Mouse (Mus musculus) liver, embryonic 16.5 days (tissue): ENCODE measurements around the gene Psmd12. TPM values are rescaled to one million over a fixed set of nuclear protein-coding genes. Genes with fewer than 3 reads are reported as not detected.
"Not testable (repeated sequence)": the region's sequence is repeated elsewhere in the genome, so short reads cannot be mapped to it uniquely, and the experiment has no call there.

ENCODE experiments used
- ATAC-seq: fragments of 200-750 bp; cut with Nextera tagmentation; 2 replicates; pipeline ENCODE4 v1.8.0; 2017; ENCODE audit warnings: low read depth, mild to moderate bottlenecking, moderate number of reproducible peaks, moderate library complexity
- H3K27ac ChIP-seq: fragments of 300-500 bp; sonication (generic); 2 replicates; pipeline ENCODE4 v1.5.1; 2014; ENCODE audit warnings: mild to moderate bottlenecking, low read length
- H3K27me3 ChIP-seq: fragments of 300-500 bp; sonication (generic); 2 replicates; pipeline ENCODE4 v1.6.1; 2014; ENCODE audit warnings: low read depth, low read length, mixed read lengths; ENCODE audit not compliant: control insufficient read depth, insufficient read depth
- H3K36me3 ChIP-seq: fragments of 300-500 bp; sonication (generic); 2 replicates; pipeline ENCODE4 v1.6.1; 2014; ENCODE audit warnings: mild to moderate bottlenecking; ENCODE audit not compliant: control insufficient read depth, insufficient read depth
- H3K4me1 ChIP-seq: fragments of 300-500 bp; sonication (generic); 2 replicates; pipeline ENCODE4 v1.6.1; 2014; ENCODE audit warnings: low read depth, low read length, mixed read lengths; ENCODE audit not compliant: control insufficient read depth
- H3K4me2 ChIP-seq: fragments of 300-500 bp; sonication (generic); 2 replicates; pipeline ENCODE4 v1.6.1; 2014; ENCODE audit warnings: low read depth, low read length, mixed read lengths
- H3K4me3 ChIP-seq: fragments of 300-500 bp; sonication (generic); 2 replicates; pipeline ENCODE4 v1.5.1; 2014; ENCODE audit warnings: low read depth, mild to moderate bottlenecking, low read length
- H3K9ac ChIP-seq: fragments of 300-500 bp; sonication (generic); 2 replicates; pipeline ENCODE4 v1.6.1; 2014; ENCODE audit warnings: low read depth, low read length
- H3K9me3 ChIP-seq: fragments of 300-500 bp; sonication (generic); replicated peaks from 2 replicates; pipeline ENCODE4 v1.6.1; 2016; ENCODE audit warnings: low read length; ENCODE audit not compliant: control insufficient read depth
- WGBS: fragments of 180-500 bp; shearing (Covaris S2); extraction: QIAGEN DNeasy Blood & Tissue Kit; methylation state at CpG from one replicate; pipeline ENCODE4 v1.1.7; 2014; ENCODE audit not compliant: insufficient replicate concordance; 5-methylcytosine and 5-hydroxymethylcytosine counted together
- polyA plus RNA-seq: library from polyadenylated mRNA; unstranded; fragments of >200 nt; fragmentation: Nextera tagmentation; extraction: Ambion mirVana; gene quantifications from 2 replicates; pipeline ENCODE4 v1.2.1, GENCODE M21; 2015

Gene Psmd12
- polyA plus RNA-seq, 1 experiment from 2014 or later = 79.2 TPM

GRCm38 (mm10) chr11:107473137-107473820 is 6.0 kb upstream of the Psmd12 start:
- ATAC-seq = no peak

GRCm38 (mm10) chr11:107479862-107480203 is 549 bp downstream of the Psmd12 start:
- peak overlapping the region; percentile 98 for H3K4me3 ChIP-seq
- no peak for ATAC-seq
- no peaks in the 10 kb centered on the region for H3K27me3 ChIP-seq
- no peaks in the 10 kb centered on the region for H3K9me3 ChIP-seq
- no peaks in the 10 kb centered on the region; the same call in 1 of the 2 replicates for H3K36me3 ChIP-seq
- peaks cover 11% of the 10 kb centered on the region for H3K4me1 ChIP-seq
- peak overlapping the region; percentile 61 for H3K4me2 ChIP-seq
- WGBS = 0% methylated on average over 10 of the region's 10 CpGs
- H3K9ac ChIP-seq = peak overlapping the region; percentile 97
- H3K27ac ChIP-seq = peak overlapping the region; percentile 86

More at GRCm38 (mm10) chr11:107473137-107473820, 6.0 kb upstream of the Psmd12 start:
- Histone ChIP-seq H3K4me3 (no peak overlapping the region), H3K4me2 (no peak overlapping the region), H3K27ac (no peak overlapping the region), H3K4me1 (peaks cover 15% of the 10 kb centered on the region), H3K27me3 (no peaks in the 10 kb centered on the region), H3K9me3 (no peaks in the 10 kb centered on the region), H3K9ac (no peak overlapping the region), H3K36me3 (no peaks in the 10 kb centered on the region)
- 16% methylated on average over 8 of the region's 8 CpGs for WGBS

DNA sequence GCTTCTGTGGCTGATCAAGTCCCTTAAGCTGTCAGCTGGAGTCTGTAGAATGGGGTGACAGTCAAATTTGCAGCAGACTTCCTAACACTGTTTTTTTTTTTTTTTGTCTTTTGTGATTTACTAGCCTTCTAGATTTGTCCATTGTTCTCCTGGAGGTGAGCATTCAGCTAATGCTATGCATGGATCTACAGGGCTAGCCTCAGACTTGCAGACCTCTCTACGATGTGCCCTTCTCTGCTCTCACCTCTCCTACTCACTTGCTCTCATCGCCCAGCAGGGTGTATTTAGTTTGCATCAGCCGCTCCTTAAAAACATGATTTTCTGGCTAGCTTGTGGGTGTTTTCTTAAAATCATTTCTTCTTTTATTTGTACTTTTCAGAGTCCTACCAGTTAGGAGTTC is 5.1 kb downstream of the Psmd12 start:
- Histone ChIP-seq H3K36me3 (peaks cover 28% of the 10 kb centered on the region), H3K4me1 (peaks cover 11% of the 10 kb centered on the region), H3K9ac (no peak overlapping the region), H3K27me3 (no peaks in the 10 kb centered on the region), H3K4me3 (no peak overlapping the region), H3K27ac (no peak overlapping the region), H3K4me2 (no peak overlapping the region), H3K9me3 (no peaks in the 10 kb centered on the region)
- WGBS = 80% methylated on average over 3 of the region's 3 CpGs
- no peak for ATAC-seq

DNA sequence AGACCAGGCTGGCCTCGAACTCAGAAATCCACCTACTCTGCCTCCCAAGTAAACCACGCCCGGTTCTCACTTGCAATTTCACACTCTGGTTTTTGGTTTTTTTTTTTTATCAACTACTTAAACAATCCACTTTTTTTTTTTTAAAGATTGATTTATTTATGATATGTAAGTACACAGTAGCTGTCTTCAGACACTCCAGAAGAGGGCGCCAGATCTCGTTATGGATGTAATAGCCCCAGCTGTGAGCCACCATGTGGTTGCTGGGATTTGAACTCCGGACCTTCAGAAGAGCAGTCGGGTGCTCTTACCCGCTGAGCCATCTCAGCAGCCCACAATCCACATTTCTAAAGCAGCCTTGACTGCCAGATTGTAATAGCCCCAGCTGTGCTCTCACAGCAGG is 23.5 kb downstream of the Psmd12 start:
- no peaks in the 10 kb centered on the region for H3K9me3 ChIP-seq
- 71% methylated on average over 8 of the region's 8 CpGs for WGBS
- no peak overlapping the region for H3K9ac ChIP-seq
- H3K4me1 ChIP-seq = no peaks in the 10 kb centered on the region
- ATAC-seq = no peak
- H3K4me2 ChIP-seq = no peak overlapping the region
- H3K27me3 ChIP-seq = no peaks in the 10 kb centered on the region
- peaks cover 5% of the 10 kb centered on the region for H3K36me3 ChIP-seq
- H3K4me3 ChIP-seq = no peak overlapping the region
- H3K27ac ChIP-seq = no peak overlapping the region

GRCm38 (mm10) chr11:107504364-107504763 is 25.1 kb downstream of the Psmd12 start:
- ATAC-seq, H3K9me3 ChIP-seq, H3K36me3 ChIP-seq, H3K4me2 ChIP-seq, H3K4me3 ChIP-seq, H3K4me1 ChIP-seq, H3K27ac ChIP-seq, H3K27me3 ChIP-seq, H3K9ac ChIP-seq: not testable (repeated sequence)
- 75% methylated on average over 3 of the region's 4 CpGs for WGBS

GRCm38 (mm10) chr11:107506260-107506659 is 27.0 kb downstream of the Psmd12 start:
- no peak for ATAC-seq
- Histone ChIP-seq H3K4me1 (peaks cover 8% of the 10 kb centered on the region), H3K36me3 (no peaks in the 10 kb centered on the region), H3K4me3 (no peak overlapping the region), H3K9me3 (no peaks in the 10 kb centered on the region), H3K27me3 (no peaks in the 10 kb centered on the region), H3K4me2 (no peak overlapping the region), H3K9ac (no peak overlapping the region), H3K27ac (no peak overlapping the region)
- WGBS = 47% methylated on average over 1 of the region's 1 CpGs

DNA sequence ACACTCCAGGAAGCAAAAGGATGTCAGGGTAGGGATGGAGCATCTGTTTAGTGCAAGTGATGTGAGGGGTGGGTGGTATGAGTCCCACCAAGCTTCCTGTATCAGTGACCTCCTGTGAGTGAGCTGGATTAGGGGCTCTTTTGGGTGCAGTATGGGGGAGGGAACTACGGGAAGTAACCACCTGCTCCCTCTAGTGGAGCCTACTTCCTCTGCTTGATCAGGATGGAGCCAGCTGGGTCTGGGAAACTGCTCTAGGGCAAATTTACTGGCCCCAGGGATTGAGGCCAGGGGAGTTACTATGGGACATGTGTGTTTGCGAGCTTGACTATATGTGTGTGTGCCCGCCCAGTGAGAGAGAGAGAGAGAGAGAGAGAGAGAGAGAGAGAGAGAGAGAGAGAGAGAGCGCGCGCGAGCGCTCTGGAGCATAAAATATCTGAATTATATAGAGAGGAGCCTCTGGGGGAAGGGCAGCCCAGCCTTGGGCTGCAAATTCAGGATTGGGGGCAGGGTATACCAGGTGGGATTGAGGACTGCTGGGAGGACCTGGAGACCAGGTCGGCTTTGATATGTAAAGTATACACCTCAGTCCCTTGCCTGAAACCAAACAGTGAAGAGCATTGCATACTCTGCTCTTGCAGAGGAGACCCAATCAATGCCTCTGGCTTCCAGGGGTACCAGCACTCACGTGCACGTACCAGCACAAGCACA is 30.5 kb downstream of the Psmd12 start:
- 10% methylated on average over 11 of the region's 11 CpGs for WGBS
- Histone ChIP-seq H3K9ac (no peak overlapping the region), H3K36me3 (no peaks in the 10 kb centered on the region), H3K27ac (no peak overlapping the region), H3K4me2 (no peak overlapping the region), H3K9me3 (no peaks in the 10 kb centered on the region), H3K4me1 (peaks cover 8% of the 10 kb centered on the region), H3K4me3 (no peak overlapping the region), H3K27me3 (no peaks in the 10 kb centered on the region)
- ATAC-seq = no peak

DNA sequence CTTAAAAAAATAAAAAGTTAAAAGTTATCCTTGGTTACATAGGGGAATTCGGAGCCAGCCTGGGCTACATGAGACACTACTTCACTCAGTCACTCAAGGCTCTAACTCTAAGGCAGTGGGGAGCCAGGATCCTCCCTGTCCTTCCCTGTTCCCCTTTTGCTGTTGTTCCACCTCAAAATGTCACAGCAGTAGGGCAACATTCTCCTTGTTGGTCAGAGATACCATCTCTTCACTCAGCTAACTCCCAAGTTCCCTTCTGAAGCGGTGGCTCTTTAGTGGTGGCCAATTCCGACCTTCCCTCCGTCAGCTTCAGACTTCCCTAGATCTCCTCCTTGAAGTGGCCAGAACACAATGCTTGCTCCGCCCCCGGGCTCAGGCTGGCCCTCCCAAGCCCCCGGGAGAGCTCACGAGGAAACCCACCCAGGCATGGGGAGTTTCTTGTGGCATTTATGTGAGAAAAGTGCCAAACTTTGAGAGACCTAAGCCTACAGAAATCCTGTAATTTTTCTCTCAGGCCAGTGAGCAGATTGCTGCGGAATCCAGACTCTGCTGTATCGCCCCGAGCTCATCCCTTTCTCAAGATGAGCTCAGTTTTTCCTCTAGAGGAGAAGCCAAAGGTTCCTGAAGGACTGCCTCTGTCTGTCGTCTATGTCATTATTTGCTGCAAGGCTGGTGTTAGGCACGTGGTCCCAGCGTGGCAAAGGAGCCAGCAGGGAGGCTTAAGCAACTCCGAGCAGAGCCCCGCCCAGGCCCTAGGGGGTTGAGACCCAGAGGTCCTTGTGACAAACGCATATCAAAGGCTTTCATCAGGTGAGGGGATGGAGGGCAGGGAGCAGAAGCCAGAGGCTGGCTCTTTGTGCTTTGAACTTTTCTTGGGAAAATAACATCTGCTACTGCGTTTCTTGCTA is 31.3 kb downstream of the Psmd12 start:
- no peak overlapping the region for H3K9ac ChIP-seq
- H3K4me1 ChIP-seq = peaks cover 8% of the 10 kb centered on the region
- ATAC-seq = no peak
- WGBS = 4% methylated on average over 18 of the region's 18 CpGs
- no peak overlapping the region for H3K27ac ChIP-seq
- peak overlapping the region; percentile 26 for H3K4me2 ChIP-seq
- no peak overlapping the region for H3K4me3 ChIP-seq
- no peaks in the 10 kb centered on the region for H3K27me3 ChIP-seq
- H3K9me3 ChIP-seq = no peaks in the 10 kb centered on the region
- no peaks in the 10 kb centered on the region for H3K36me3 ChIP-seq
